In the genomic region with DNA sequence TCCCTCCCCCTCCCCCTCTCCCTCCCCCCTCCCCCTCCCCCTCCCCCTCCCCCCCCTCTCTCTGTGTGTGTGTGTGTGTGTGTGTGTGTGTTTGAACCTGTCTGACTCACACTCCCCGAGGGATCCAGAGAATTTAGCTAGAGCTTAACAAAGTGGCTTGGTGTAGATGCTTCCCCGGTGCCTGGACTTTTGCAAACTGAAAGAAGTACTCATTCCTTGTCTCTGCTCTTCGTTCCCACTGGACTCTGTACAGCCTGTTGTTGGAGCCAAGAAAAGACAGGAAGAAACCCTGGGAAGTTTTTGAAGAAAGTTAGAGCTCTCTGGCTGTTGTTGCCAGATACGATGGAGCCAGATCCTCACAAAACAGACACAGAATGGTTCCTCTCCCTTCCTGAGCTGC, we compare ENCODE assay signal across 13 mouse cellular contexts.
DNase-seq lines count a peak whose midpoint lies in the region; ATAC-seq and TF ChIP-seq lines count a peak whose summit lies in the region.
"Had no signal": no experiment of that assay in that cellular context is flagged by ENCODE, and none has a peak within 500 bp of the region (broad histone marks: within the 10 kb centered on the region; RNA-seq: fewer than 3 reads in every experiment).

No protein-coding gene starts in this region.

- TF ChIP-seq POLR2A in lung, adult 2 months (IDR thresholded peaks at IDR 0.05; ENCODE audit: borderline replicate concordance, extremely low read depth, low read depth, low read length), result no peak

- no peak overlapping the region for H3K4me3 ChIP-seq in lung, embryonic 14.5 days (ENCODE audit: low read depth, low read length)
- H3K4me3 ChIP-seq in lung, adult 2 months (replicated peaks; ENCODE audit: extremely low read depth, low read depth, low read length), result no peak overlapping the region
- no peak overlapping the region for H3K4me3 ChIP-seq in intestine, embryonic 16.5 days (ENCODE audit: low read length)
- no peak overlapping the region for H3K4me3 ChIP-seq in neural tube, embryonic 15.5 days (replicated peaks)
- H3K4me3 ChIP-seq: forebrain, embryonic 10.5 days; midbrain, embryonic 12.5 days had no signal

- H3K4me2 ChIP-seq in lung, embryonic 14.5 days, result no peak overlapping the region
- H3K4me2 ChIP-seq in intestine, embryonic 16.5 days (ENCODE audit: low read depth, low read length), result no peak overlapping the region
- no peak overlapping the region for H3K4me2 ChIP-seq in neural tube, embryonic 15.5 days
- H3K4me2 ChIP-seq: liver, embryonic 11.5 days; midbrain, embryonic 12.5 days had no signal

- H3K36me3 ChIP-seq in lung, embryonic 14.5 days (ENCODE audit: insufficient read depth), result peaks cover 20% of the 10 kb centered on the region; the same call in 1 of the 2 replicates
- peaks cover 4% of the 10 kb centered on the region; the same call in 1 of the 2 replicates for H3K36me3 ChIP-seq in intestine, embryonic 16.5 days (ENCODE audit: control insufficient read depth, insufficient read depth, low read length)
- H3K36me3 ChIP-seq in neural tube, embryonic 15.5 days, result no peaks in the 10 kb centered on the region
- H3K36me3 ChIP-seq: midbrain, embryonic 12.5 days had no signal

- peak overlapping the region; percentile 40; the same call in 1 of the 2 replicates for H3K27ac ChIP-seq in lung, embryonic 14.5 days (ENCODE audit: low read depth)
- H3K27ac ChIP-seq in intestine, embryonic 16.5 days (ENCODE audit: low read length), result peak overlapping the region; percentile 59
- no peak overlapping the region for H3K27ac ChIP-seq in neural tube, embryonic 15.5 days (replicated peaks)
- H3K27ac ChIP-seq: forebrain, embryonic 10.5 days; midbrain, embryonic 12.5 days had no signal

- no peak overlapping the region for H3K9ac ChIP-seq in lung, embryonic 14.5 days
- no peak overlapping the region for H3K9ac ChIP-seq in intestine, embryonic 16.5 days (ENCODE audit: low read depth, low read length)
- no peak overlapping the region for H3K9ac ChIP-seq in neural tube, embryonic 15.5 days (replicated peaks)
- H3K9ac ChIP-seq: midbrain, embryonic 12.5 days had no signal

- TF ChIP-seq CTCF in lung, embryonic 14.5 days (IDR thresholded peaks at IDR 0.05; ENCODE audit: low read depth), result no peak
- TF ChIP-seq CTCF in lung, adult 2 months (IDR thresholded peaks at IDR 0.05; ENCODE audit: insufficient read depth, low read length), result no peak

- H3K4me1 ChIP-seq in lung, embryonic 14.5 days (ENCODE audit: insufficient read depth), result no peaks in the 10 kb centered on the region
- H3K4me1 ChIP-seq in lung, adult 2 months (ENCODE audit: control insufficient read depth, insufficient read depth, low read length), result peaks cover 5% of the 10 kb centered on the region; the same call in 1 of the 2 replicates
- 0 out of 2 replicates have a peak, but pooled peaks cover 2% of the 10 kb centered on the region for H3K4me1 ChIP-seq in intestine, embryonic 16.5 days (ENCODE audit: control insufficient read depth, insufficient read depth, low read length)
- no peaks in the 10 kb centered on the region for H3K4me1 ChIP-seq in neural tube, embryonic 15.5 days
- H3K4me1 ChIP-seq: forebrain, embryonic 10.5 days; midbrain, embryonic 12.5 days had no signal

- peak; percentile 47; the same call in 1 of the 2 replicates for ATAC-seq in lung, embryonic 14.5 days (ENCODE audit: insufficient read depth)
- ATAC-seq in intestine, embryonic 16.5 days, result no peak
- no peak for ATAC-seq in neural tube, embryonic 15.5 days (ENCODE audit: low FRiP score)

- peak; percentile 34 for DNase-seq in lung, embryonic 14.5 days
- DNase-seq in lung, adult 2 months, result no peak
- DNase-seq in heart, adult 8-10 months (ENCODE audit: low spot score), result peak; percentile 41
- DNase-seq in skeletal muscle tissue, adult 2 months (ENCODE audit: low read depth, low spot score), result peak; percentile 51
- DNase-seq in layer of hippocampus, adult 8-10 months (ENCODE audit: low spot score in 2 of 2), result no peak
- no peak for DNase-seq in layer of hippocampus, adult 18-20 months (ENCODE audit: low spot score in 2 of 2)
- DNase-seq: layer of hippocampus, adult 9-11 months had no signal

- WGBS in lung, embryonic 14.5 days, result 49% methylated on average over 4 of the region's 4 CpGs
- WGBS in lung, adult 2 months, result 26% methylated on average over 4 of the region's 4 CpGs
- WGBS in intestine, embryonic 16.5 days, result 41% methylated on average over 4 of the region's 4 CpGs
- 83% methylated on average over 3 of the region's 4 CpGs for WGBS in neural tube, embryonic 15.5 days

- H3K9me3 ChIP-seq in lung, embryonic 14.5 days (ENCODE audit: low read depth, low read length), result no peaks in the 10 kb centered on the region
- H3K9me3 ChIP-seq in intestine, embryonic 16.5 days (ENCODE audit: control insufficient read depth, low read length), result no peaks in the 10 kb centered on the region
- H3K9me3 ChIP-seq in neural tube, embryonic 15.5 days (replicated peaks), result no peaks in the 10 kb centered on the region
- H3K9me3 ChIP-seq: forebrain, embryonic 10.5 days; G1E; midbrain, embryonic 12.5 days had no signal

- H3K27me3 ChIP-seq in lung, embryonic 14.5 days (ENCODE audit: insufficient read depth, low read length), result no peaks in the 10 kb centered on the region
- H3K27me3 ChIP-seq in intestine, embryonic 16.5 days (replicated peaks; ENCODE audit: control insufficient read depth, insufficient read depth, low read length), result no peaks in the 10 kb centered on the region
- no peaks in the 10 kb centered on the region for H3K27me3 ChIP-seq in neural tube, embryonic 15.5 days (replicated peaks)
- H3K27me3 ChIP-seq: midbrain, embryonic 12.5 days had no signal

Comparison
In these comparisons a context has a peak if more than half of its experiments do, and no peak if none do; other contexts are left out.
1. DNase-seq: peak in lung, embryonic 14.5 days (single experiment), heart, adult 8-10 months (single experiment) and skeletal muscle tissue, adult 2 months (single experiment); none in lung, adult 2 months (single experiment), layer of hippocampus, adult 8-10 months (0 of 2) and layer of hippocampus, adult 18-20 months (0 of 2).